Mouse (Mus musculus) left cerebral cortex, adult 11 months (tissue): Measurements from ENCODE around the gene Pigt.
A peak's percentile ranks its signal among the peaks of the same experiment; 100 is the strongest.

Experiments
- DNase-seq: peaks from one replicate; pipeline ENCODE4 v3.0.0; 2022; ENCODE audit warnings: low spot score

The Pigt gene

DNA sequence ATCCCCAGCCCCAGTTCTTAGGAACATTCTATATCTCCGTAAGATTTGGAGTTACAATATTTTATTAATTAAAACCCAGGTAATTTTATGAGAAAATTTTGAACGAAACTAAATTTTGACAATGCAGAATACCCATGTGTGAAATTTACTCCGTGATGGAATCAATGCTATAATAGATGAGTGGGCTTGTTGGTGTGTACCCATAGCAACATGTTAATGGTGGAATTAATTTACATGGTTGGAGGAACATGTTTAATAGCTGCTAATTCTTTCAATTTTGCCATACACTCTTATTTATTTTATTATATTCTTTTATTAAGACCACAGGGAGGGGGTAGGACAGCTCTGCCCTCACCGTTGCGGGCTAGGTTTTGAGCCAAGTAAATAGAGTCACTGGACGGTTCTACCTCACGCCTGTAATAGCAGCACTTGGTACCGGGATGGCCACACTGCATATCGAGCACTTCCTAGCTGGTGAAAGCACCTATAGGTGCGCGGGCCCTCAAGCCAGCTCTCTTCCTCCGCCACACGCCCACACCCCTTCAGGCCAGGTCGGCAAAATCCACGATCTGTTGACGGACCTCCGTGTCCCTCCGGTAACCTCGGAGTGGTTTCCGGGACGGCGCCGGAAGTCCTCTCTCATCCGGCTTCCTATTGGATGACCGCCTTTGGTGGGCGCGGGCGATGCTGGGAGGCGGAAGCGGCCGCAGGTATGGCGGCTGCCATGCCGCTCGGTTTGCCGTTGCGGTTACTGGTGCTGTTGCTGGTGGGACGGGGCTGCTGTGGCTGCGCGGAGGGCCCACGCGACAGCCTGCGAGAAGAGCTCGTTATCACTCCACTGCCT, at the start of gene Pigt:
Gene Pigt (plus strand): TSS at position 674 of the 844 bp plus-strand sequence.
- peak; percentile 77 for DNase-seq

- no peak for DNase-seq
Observed at GRCm38 (mm10) chr2:164448140-164448539, 49.2 kb upstream of the Pigt start.

DNA sequence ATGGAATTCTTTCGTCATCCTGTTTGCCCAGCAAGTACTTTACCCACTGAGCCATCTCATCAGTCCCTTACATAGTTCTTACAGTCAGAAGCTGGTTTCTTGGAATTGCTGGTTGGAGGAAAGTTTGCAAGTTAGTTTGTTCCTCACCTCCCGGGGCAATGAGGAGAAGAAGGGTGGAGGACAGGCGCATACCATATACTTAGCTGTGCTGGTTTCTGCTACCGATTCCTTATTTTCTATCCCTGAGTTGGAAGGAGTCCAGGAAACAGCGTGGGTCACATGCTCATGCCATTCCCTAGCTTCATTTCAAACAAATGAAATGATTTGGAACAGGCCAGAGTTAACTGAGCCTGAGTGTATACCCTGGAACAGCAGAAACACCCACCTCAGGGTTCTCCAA, 48.4 kb upstream of the Pigt start:
- no peak for DNase-seq

DNA sequence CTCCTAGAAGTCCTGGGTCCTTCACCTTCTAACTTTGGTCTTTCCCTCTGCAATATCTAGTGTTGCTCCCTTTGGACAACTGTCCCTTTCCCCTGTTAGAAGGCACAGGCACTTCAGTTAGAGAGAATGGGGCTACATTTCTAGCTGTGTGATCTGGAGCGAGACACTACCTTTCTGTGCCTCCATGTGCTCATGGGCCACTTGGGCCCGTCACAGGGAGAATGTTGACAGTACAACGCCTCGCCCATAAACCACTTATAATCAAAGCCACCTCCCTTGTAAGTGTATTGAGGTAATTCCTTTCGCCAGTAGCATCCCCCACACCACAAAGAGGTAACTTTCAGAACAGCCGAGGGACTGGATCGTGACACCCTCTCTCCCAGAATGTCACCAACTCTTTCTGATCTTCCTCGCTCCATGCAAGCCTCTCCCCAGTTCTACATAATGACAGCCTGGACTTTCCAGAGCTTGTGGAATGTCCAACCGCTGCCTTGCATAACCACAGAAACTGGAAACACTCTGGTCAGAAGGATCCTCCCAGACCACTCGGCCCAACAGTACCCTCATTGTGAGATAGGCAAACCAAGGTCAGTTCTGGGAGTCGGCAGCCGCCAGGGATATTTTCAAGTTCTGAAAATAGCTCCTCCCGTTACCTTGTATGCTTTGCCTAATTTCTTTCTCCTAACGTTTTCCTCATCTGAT, 47.8 kb upstream of the Pigt start:
- DNase-seq, result no peak

GRCm38 (mm10) chr2:164452000-164452676, 45.2 kb upstream of the Pigt start:
- DNase-seq, result no peak

- no peak for DNase-seq
Observed at GRCm38 (mm10) chr2:164453047-164453757, 44.1 kb upstream of the Pigt start.

DNA sequence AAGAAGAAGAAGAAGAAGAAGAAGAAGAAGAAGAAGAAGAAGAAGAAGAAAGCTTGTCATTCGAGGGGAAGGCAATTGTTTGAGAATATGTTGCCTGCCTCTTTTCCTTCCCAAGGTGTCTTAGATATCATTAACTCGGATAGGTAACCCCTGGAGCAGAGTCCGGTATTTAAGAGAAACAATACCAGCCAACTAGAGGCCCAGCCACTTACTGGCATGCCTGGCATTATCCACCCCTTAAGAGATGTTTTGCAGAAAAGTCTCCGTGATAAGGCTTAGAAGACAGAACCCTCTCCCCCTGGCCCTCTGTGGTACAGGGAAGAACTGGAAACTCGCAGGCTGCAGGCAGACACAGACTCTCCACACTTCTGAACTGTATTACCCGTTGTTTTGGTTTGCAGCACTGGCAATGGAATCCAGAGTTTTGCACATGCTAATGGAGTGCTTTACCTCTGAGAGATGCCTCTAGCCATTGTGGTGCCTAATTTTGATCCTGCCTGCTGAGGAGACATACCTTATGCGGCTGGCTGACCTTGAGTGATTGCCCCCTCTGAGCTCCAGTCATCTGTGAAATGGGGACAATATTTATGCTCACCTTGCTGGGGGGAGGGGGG, 43.3 kb upstream of the Pigt start:
- DNase-seq, result no peak

DNA sequence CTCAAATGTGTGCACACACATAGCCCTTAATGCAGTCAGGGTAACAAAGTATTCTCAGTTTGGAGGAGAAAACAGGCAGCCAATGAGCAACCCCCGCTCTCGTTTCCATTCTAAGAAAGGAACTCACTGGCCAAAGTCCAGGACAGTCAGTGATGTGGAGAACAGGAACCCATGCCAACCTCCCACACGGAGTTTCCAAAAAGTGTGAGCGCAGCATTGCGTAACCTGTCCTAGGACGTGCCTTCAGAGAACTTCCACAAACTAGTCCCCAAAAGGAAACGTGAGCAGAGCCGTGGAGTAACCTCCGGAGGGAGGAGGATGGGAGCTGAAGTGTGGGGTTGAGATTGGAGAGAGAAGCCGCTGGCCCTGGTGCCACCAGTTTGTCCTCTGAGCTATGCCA, 42.5 kb upstream of the Pigt start:
- DNase-seq, result peak; percentile 65

DNA sequence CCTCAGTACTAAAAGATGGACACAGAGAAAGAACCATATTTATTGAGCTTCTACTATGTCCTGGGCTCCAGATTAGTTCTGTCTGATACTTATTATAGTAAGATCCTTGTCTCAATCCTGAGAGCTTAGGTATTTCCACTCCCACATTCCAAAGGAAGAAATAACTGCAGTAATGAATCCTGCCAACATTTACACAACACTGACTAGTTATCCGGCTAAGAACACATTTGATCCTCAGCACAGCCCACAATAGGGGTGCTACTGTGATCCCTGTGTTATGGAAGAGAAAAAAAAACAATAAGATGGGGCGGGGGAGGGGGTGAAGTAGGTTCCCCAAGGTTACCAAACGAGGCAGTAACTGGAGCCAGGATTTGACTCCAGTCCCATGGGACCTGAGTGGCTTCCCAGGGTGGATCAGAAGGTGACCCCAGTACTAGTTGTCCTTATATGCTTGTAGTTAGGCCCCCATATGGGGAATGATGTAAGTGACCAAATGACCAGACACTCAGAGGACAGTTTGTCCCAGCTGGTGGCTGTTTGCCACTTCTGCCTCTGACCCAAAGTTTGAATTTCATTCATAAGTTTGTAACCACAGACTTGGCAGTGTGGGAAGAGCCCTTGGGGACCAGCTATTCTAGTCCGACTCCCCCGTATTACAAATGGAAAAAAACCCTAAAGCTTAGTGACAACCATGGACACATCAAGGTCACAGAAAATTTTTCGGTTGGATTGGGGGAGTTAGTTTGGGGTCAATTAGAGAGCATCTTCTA, 41.7 kb upstream of the Pigt start:
- no peak for DNase-seq

- DNase-seq, result no peak
Observed at GRCm38 (mm10) chr2:164456413-164456812, 40.9 kb upstream of the Pigt start.

- no peak for DNase-seq
Observed at GRCm38 (mm10) chr2:164456864-164457300, 40.4 kb upstream of the Pigt start, which contains the start of gene Sys1. Sys1 (plus strand) TSS chr2:164456964.

- DNase-seq, result no peak
Observed at GRCm38 (mm10) chr2:164457942-164458341, 39.4 kb upstream of the Pigt start.

DNA sequence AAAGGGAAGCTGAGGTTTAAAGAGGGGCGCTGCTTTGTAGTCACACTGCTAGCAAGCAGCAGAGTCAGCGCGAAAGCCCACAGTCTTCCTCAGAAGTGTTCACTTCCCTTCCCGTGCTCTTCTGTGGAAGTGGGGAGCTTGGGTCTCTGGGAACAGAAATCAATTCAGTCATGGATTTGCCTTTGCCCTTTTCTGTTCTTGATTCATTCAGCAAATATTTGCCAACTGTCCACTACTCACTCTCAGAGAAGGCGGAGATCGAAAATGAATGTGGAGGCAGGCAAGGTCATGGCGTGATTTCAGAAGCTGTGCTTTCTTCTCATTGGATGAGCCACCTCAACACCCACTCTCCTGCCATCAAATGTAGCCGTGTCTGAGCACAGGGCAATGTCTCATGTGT, 38.8 kb upstream of the Pigt start:
- DNase-seq, result no peak

- peak; percentile 96 for DNase-seq
Observed at GRCm38 (mm10) chr2:164460745-164461551, 36.4 kb upstream of the Pigt start, which contains the start of gene Gm20458. Gm20458 (plus strand) TSS chr2:164460967.

DNA sequence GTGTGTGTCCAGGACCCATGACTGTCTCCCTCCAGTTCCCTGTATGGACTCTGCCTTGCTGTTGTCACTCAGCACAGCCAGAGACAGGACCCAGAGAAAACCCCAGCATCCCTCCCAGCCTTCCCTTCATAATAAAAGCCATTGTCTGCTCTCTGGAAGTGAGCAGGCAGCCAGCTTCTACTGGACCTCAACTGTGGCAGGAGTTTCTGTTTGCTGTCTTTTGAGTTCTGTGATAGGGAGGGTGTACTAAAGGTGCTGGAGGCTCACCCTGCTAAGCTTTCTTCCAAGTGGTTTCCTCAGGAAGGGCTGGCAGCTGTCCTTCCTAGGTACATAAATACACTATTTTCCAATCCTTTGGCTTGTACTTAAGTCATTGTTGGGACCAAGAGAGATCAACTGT, 32.2 kb upstream of the Pigt start:
- no peak for DNase-seq

- no peak for DNase-seq
Observed at GRCm38 (mm10) chr2:164466787-164467186, 30.5 kb upstream of the Pigt start.

- no peak for DNase-seq
Observed at GRCm38 (mm10) chr2:164470254-164470653, 27.1 kb upstream of the Pigt start.

DNA sequence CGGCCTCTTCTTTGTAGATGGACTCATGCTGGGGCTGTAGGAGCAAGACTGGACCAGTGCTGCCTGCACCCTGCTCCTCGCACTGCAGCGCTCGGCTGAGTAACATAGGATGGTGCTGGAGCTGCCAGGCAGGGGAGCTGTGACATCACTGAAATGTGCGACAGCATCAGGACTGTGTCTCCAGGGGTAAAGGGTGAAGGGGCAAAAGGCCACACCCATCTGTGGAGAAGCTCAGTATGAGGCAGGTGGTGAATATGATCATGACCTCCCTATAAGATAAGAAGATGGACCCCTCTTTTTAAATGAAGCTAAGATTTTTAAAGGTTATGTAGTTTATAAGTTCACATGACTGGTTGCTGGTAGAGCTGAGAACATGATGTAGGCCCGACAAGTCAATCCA, 23.7 kb upstream of the Pigt start, which contains the start of gene Trp53tg5:
Gene Trp53tg5 (minus strand): TSS at position 101 of the 400 bp plus-strand sequence.
- no peak for DNase-seq

DNA sequence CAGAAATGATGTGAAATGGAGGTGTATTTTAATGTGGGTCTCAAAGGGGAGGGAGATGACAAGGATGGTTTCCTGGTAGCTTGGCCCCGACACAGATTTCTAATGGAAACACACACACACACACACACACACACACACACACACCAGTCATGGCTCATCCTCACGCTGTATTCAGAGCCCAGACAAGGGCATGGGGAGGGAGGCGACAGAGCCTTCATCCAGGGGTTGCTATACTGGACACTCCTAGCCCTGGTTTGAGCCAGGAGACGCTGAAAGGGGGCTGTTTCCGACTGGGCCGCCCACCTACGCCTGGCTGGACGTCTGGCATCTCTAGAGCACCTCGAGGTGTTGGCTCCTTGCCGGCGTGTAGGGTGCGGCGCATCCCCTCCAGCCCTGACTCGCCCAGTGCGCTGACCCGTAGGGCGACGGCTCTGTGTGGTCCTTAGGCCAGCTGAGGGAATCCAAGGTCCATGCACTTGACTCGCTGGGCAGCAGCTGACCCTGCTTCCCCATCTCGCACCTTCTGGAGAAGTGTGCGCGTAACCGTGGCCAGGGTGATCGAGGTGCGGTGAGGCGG, 11.6 kb upstream of the Pigt start, which contains the start of gene Dbndd2:
Gene Dbndd2 (plus strand): TSS at position 426 of the 577 bp plus-strand sequence.
- DNase-seq, result no peak
